Mouse (Mus musculus) mature B cell (primary cell): ENCODE data around the gene Tep1.
"Not testable (repeated sequence)": the region's sequence is repeated elsewhere in the genome, so short reads cannot be mapped to it uniquely, and the experiment has no call there.

Source experiments
- in situ Hi-C: fragments of 300-500 bp; cut with MboI; formaldehyde crosslinking; loops from 2 replicates; pipeline ENCODE4 v1.14.3; 2019

The Tep1 gene

GRCm38 (mm10) chr14:50868656-50869055, 1.7 kb downstream of the Tep1 start:
- in situ Hi-C loops, result no loop called here

- in situ Hi-C loops, result no loop called here
Measured at GRCm38 (mm10) chr14:50868211-50868610, 2.1 kb downstream of the Tep1 start.

GRCm38 (mm10) chr14:50866966-50867365, 3.4 kb downstream of the Tep1 start:
- in situ Hi-C loops, result no loop called here

- in situ Hi-C loops, result not testable (repeated sequence)
Measured at GRCm38 (mm10) chr14:50865005-50865404, 5.4 kb downstream of the Tep1 start.

GRCm38 (mm10) chr14:50862641-50863040, 7.7 kb downstream of the Tep1 start:
- in situ Hi-C loops, result no loop called here

- in situ Hi-C loops, result no loop called here
Measured at GRCm38 (mm10) chr14:50855788-50856187, 14.6 kb downstream of the Tep1 start.

- in situ Hi-C loops, result no loop called here
Measured at GRCm38 (mm10) chr14:50837236-50837635, 33.1 kb downstream of the Tep1 start.

GRCm38 (mm10) chr14:50834435-50834834, 35.9 kb downstream of the Tep1 start:
- in situ Hi-C loops, result no loop called here

GRCm38 (mm10) chr14:50833964-50834363, 36.4 kb downstream of the Tep1 start:
- in situ Hi-C loops, result no loop called here

GRCm38 (mm10) chr14:50829878-50830277, 40.5 kb downstream of the Tep1 start:
- in situ Hi-C loops, result loop anchor here (10.0 kb wide), 1 partner anchor 95 kb away; the partner anchor contains the start of genes Apex1 and Osgep

GRCm38 (mm10) chr14:50826579-50826978, 43.8 kb downstream of the Tep1 start:
- in situ Hi-C loops, result loop anchor here (10.0 kb wide), 1 partner anchor 98 kb away; the partner anchor contains the start of genes Apex1 and Osgep

GRCm38 (mm10) chr14:50824219-50824618, 46.1 kb downstream of the Tep1 start:
- in situ Hi-C loops, result loop anchor here (10.0 kb wide), 1 partner anchor 101 kb away; the partner anchor contains the start of genes Apex1 and Osgep

- in situ Hi-C loops, result loop anchor here (10.0 kb wide), 1 partner anchor 102 kb away; the partner anchor contains the start of genes Apex1 and Osgep
Measured at GRCm38 (mm10) chr14:50823240-50823639, 47.1 kb downstream of the Tep1 start.

GRCm38 (mm10) chr14:50813060-50813459, 57.3 kb downstream of the Tep1 start:
- in situ Hi-C loops, result no loop called here

- in situ Hi-C loops, result loop anchor here (10.0 kb wide), 2 partner anchors 127 to 257 kb away; partner anchors contain the start of genes Pip4p1 and Pnp
Measured at GRCm38 (mm10) chr14:50807487-50808072, 62.8 kb downstream of the Tep1 start, which contains the start of the genes Ccnb1ip1 and Parp2. Gene Ccnb1ip1, minus strand, starts transcription at chr14:50807732. Gene Parp2, plus strand, starts transcription at chr14:50807841.

- in situ Hi-C loops, result loop anchor here (10.0 kb wide), 2 partner anchors 128 to 258 kb away; partner anchors contain the start of genes Pip4p1 and Pnp
Measured at GRCm38 (mm10) chr14:50806469-50806868, 63.9 kb downstream of the Tep1 start.

GRCm38 (mm10) chr14:50804683-50805082, 65.7 kb downstream of the Tep1 start:
- in situ Hi-C loops, result loop anchor here (10.0 kb wide), 2 partner anchors 130 to 260 kb away; partner anchors contain the start of genes Pip4p1 and Pnp

GRCm38 (mm10) chr14:50802843-50803562, 67.4 kb downstream of the Tep1 start:
- in situ Hi-C loops, result loop anchor here (10.0 kb wide), 2 partner anchors 132 to 262 kb away; partner anchors contain the start of genes Pip4p1 and Pnp

- in situ Hi-C loops, result loop anchor here (10.0 kb wide), 2 partner anchors 132 to 262 kb away; partner anchors contain the start of genes Pip4p1 and Pnp
Measured at GRCm38 (mm10) chr14:50802441-50802840, 67.9 kb downstream of the Tep1 start.

GRCm38 (mm10) chr14:50799502-50800259, 70.7 kb downstream of the Tep1 start:
- in situ Hi-C loops, result loop anchor here (10.0 to 25.0 kb wide), 3 partner anchors 135 to 463 kb away; partner anchors contain the start of genes Pip4p1, Pnp and Rnase2a

- in situ Hi-C loops, result loop anchor here (25.0 kb wide), 1 partner anchor 464 kb away; the partner anchor contains the start of gene Rnase2a
Measured at GRCm38 (mm10) chr14:50798512-50798911, 71.8 kb downstream of the Tep1 start.
